Mouse (Mus musculus) spleen, postnatal 4 days (tissue): ENCODE results near the gene Prrt3.

Source experiments
- DNase-seq, 2 experiments: peaks; one replicate each; pipeline ENCODE4 v3.0.0; 2022; ENCODE audit warnings: low spot score in 2 of 2

Gene Prrt3

GRCm38 (mm10) chr6:113492101-113492864 is 9.4 kb downstream of the Prrt3 start:
- DNase-seq = no peak

GRCm38 (mm10) chr6:113489410-113489809 is 12.3 kb downstream of the Prrt3 start:
- DNase-seq = no peak

- no peak for DNase-seq
Measured at GRCm38 (mm10) chr6:113487125-113487576, 14.6 kb downstream of the Prrt3 start.

GRCm38 (mm10) chr6:113483729-113484128 is 18.0 kb downstream of the Prrt3 start:
- no peak for DNase-seq

- DNase-seq = peak; percentile 92 to 93
Measured at GRCm38 (mm10) chr6:113483100-113483615, 18.6 kb downstream of the Prrt3 start, which contains the start of gene Creld1. Gene Creld1 (plus strand): TSS chr6:113483297.

GRCm38 (mm10) chr6:113482477-113483099 is 19.1 kb downstream of the Prrt3 start:
- DNase-seq = no peak

- DNase-seq = no peak
Measured at GRCm38 (mm10) chr6:113480555-113481373, 21.0 kb downstream of the Prrt3 start.

GRCm38 (mm10) chr6:113478906-113479305 is 22.8 kb downstream of the Prrt3 start:
- DNase-seq = no peak

- no peak for DNase-seq
Measured at GRCm38 (mm10) chr6:113477353-113477752, 24.4 kb downstream of the Prrt3 start.

GRCm38 (mm10) chr6:113473715-113474114 is 28.0 kb downstream of the Prrt3 start:
- DNase-seq = no peak

- DNase-seq = no peak
Measured at GRCm38 (mm10) chr6:113473246-113473645, 28.5 kb downstream of the Prrt3 start.

- DNase-seq = no peak
Measured at GRCm38 (mm10) chr6:113472061-113472460, 29.7 kb downstream of the Prrt3 start.

- no peak for DNase-seq
Measured at GRCm38 (mm10) chr6:113471297-113471936, 30.3 kb downstream of the Prrt3 start, which contains the start of gene Il17rc. Gene Il17rc (plus strand): TSS chr6:113471427.

GRCm38 (mm10) chr6:113469432-113469831 is 32.3 kb downstream of the Prrt3 start:
- peak; percentile 65 to 84 for DNase-seq

GRCm38 (mm10) chr6:113469021-113469420 is 32.7 kb downstream of the Prrt3 start:
- DNase-seq = peak; percentile 74 to 86

GRCm38 (mm10) chr6:113468512-113468911 is 33.2 kb downstream of the Prrt3 start:
- DNase-seq = no peak

- DNase-seq = no peak
Measured at GRCm38 (mm10) chr6:113465602-113466001, 36.1 kb downstream of the Prrt3 start.

- no peak for DNase-seq
Measured at GRCm38 (mm10) chr6:113464040-113464439, 37.7 kb downstream of the Prrt3 start.

- no peak for DNase-seq
Measured at GRCm38 (mm10) chr6:113458635-113459034, 43.1 kb downstream of the Prrt3 start.

- DNase-seq = no peak
Measured at GRCm38 (mm10) chr6:113457952-113458534, 43.7 kb downstream of the Prrt3 start, which contains the start of gene Il17re. Gene Il17re (plus strand): TSS chr6:113458484.

GRCm38 (mm10) chr6:113455007-113455406 is 46.7 kb downstream of the Prrt3 start:
- no peak for DNase-seq
